Mouse (Mus musculus): Measurements from ENCODE around the gene Jak1. TPM values are rescaled to one million over a fixed set of nuclear protein-coding genes. Genes with fewer than 3 reads are reported as not detected.

Jak1 gene
- polyA plus RNA-seq, 1 experiment from 2014 or later, result 110 TPM

DNA sequence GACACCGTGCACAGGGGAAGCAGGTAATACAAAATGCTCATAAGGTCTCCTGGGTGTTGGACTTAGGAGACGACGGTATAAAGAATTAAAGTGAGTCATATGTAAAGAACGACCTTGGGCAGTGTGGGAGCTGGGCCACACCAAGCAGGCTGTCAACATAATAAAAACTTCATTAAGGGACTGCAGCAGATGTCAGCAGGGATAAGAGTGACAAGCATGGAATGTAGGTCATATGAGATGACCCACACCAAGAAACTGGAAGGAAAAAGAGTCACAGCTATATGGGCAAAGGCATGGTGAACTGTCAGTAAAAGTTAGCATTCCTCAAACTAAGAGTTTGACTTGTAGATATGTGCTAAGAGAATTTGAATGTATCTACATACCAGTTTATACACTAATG is 120.7 kb downstream of the Jak1 start:
- 70% methylated on average over 4 of the region's 4 CpGs for WGBS
- H3K4me2 ChIP-seq (replicated peaks; ENCODE audit: low read depth, low read length), result no peak overlapping the region
- no peak overlapping the region for H3K4me3 ChIP-seq (ENCODE audit: low read length)
- H3K9ac ChIP-seq (ENCODE audit: low read depth, low read length), result no peak overlapping the region
- H3K27ac ChIP-seq (ENCODE audit: low read depth, low read length), result no peak overlapping the region
- ATAC-seq (ENCODE audit: low FRiP score, low TSS enrichment), result no peak
- H3K9me3 ChIP-seq (ENCODE audit: control insufficient read depth, low read length), result no peaks in the 10 kb centered on the region
- no peaks in the 10 kb centered on the region for H3K27me3 ChIP-seq (ENCODE audit: control insufficient read depth, insufficient read depth, low read length)
- no peaks in the 10 kb centered on the region for H3K4me1 ChIP-seq (ENCODE audit: control insufficient read depth, insufficient read depth, low read length)
- no peaks in the 10 kb centered on the region for H3K36me3 ChIP-seq (ENCODE audit: control insufficient read depth, insufficient read depth, low read length)

- H3K4me2 ChIP-seq (replicated peaks; ENCODE audit: low read depth, low read length), result no peak overlapping the region
- ATAC-seq (ENCODE audit: low FRiP score, low TSS enrichment), result no peak
- H3K36me3 ChIP-seq (ENCODE audit: control insufficient read depth, insufficient read depth, low read length), result no peaks in the 10 kb centered on the region
- no peak overlapping the region for H3K4me3 ChIP-seq (ENCODE audit: low read length)
- H3K9ac ChIP-seq (ENCODE audit: low read depth, low read length), result no peak overlapping the region
- no peaks in the 10 kb centered on the region for H3K9me3 ChIP-seq (ENCODE audit: control insufficient read depth, low read length)
- no peaks in the 10 kb centered on the region for H3K4me1 ChIP-seq (ENCODE audit: control insufficient read depth, insufficient read depth, low read length)
- 75% methylated on average over 4 of the region's 4 CpGs for WGBS
- H3K27ac ChIP-seq (ENCODE audit: low read depth, low read length), result no peak overlapping the region
- H3K27me3 ChIP-seq (ENCODE audit: control insufficient read depth, insufficient read depth, low read length), result no peaks in the 10 kb centered on the region
These were observed 121.2 kb downstream of the Jak1 start for GRCm38 (mm10) chr4:101143901-101144300.

DNA sequence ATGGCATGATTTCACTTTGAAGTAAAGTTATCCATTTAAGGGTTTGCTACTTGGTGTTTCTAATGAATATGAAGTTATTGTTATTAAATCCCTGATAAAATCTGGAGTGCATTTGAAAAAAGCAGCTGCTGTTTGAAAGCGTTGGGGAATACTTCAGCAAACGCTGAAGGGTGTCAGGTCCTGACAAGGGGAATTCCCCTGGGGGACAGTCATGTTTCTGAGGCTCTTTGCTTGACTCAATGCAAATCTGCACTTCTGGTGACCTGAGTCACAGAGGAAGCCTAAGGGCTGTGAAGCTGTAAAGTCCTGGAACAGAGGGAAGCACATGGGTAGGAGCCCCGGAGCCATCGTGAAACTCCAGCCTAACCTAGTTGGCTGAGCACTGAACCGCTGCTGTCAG is 123.3 kb downstream of the Jak1 start:
- Histone ChIP-seq H3K27me3 (ENCODE audit: control insufficient read depth, insufficient read depth, low read length) (no peaks in the 10 kb centered on the region), H3K4me1 (ENCODE audit: control insufficient read depth, insufficient read depth, low read length) (no peaks in the 10 kb centered on the region), H3K27ac (ENCODE audit: low read depth, low read length) (no peak overlapping the region), H3K9me3 (ENCODE audit: control insufficient read depth, low read length) (no peaks in the 10 kb centered on the region), H3K9ac (ENCODE audit: low read depth, low read length) (no peak overlapping the region), H3K4me3 (ENCODE audit: low read length) (no peak overlapping the region), H3K4me2 (replicated peaks; ENCODE audit: low read depth, low read length) (no peak overlapping the region), H3K36me3 (ENCODE audit: control insufficient read depth, insufficient read depth, low read length) (no peaks in the 10 kb centered on the region)
- ATAC-seq (ENCODE audit: low FRiP score, low TSS enrichment), result no peak
- WGBS, result 76% methylated on average over 5 of the region's 5 CpGs

- Histone ChIP-seq H3K4me3 (ENCODE audit: low read length) (no peak overlapping the region), H3K27ac (ENCODE audit: low read depth, low read length) (no peak overlapping the region), H3K36me3 (ENCODE audit: control insufficient read depth, insufficient read depth, low read length) (no peaks in the 10 kb centered on the region), H3K9ac (ENCODE audit: low read depth, low read length) (no peak overlapping the region), H3K4me1 (ENCODE audit: control insufficient read depth, insufficient read depth, low read length) (no peaks in the 10 kb centered on the region), H3K4me2 (replicated peaks; ENCODE audit: low read depth, low read length) (no peak overlapping the region), H3K27me3 (ENCODE audit: control insufficient read depth, insufficient read depth, low read length) (no peaks in the 10 kb centered on the region), H3K9me3 (ENCODE audit: control insufficient read depth, low read length) (no peaks in the 10 kb centered on the region)
- WGBS, result 92% methylated on average over 11 of the region's 11 CpGs
- ATAC-seq (ENCODE audit: low FRiP score, low TSS enrichment), result no peak
These were observed 127.1 kb downstream of the Jak1 start for GRCm38 (mm10) chr4:101137975-101138374.

- Histone ChIP-seq H3K4me3 (ENCODE audit: low read length) (no peak overlapping the region), H3K9me3 (ENCODE audit: control insufficient read depth, low read length) (no peaks in the 10 kb centered on the region), H3K27ac (ENCODE audit: low read depth, low read length) (no peak overlapping the region), H3K4me2 (replicated peaks; ENCODE audit: low read depth, low read length) (no peak overlapping the region), H3K4me1 (ENCODE audit: control insufficient read depth, insufficient read depth, low read length) (no peaks in the 10 kb centered on the region), H3K9ac (ENCODE audit: low read depth, low read length) (no peak overlapping the region), H3K36me3 (ENCODE audit: control insufficient read depth, insufficient read depth, low read length) (no peaks in the 10 kb centered on the region), H3K27me3 (ENCODE audit: control insufficient read depth, insufficient read depth, low read length) (no peaks in the 10 kb centered on the region)
- WGBS, result 90% methylated on average over 14 of the region's 14 CpGs
- no peak for ATAC-seq (ENCODE audit: low FRiP score, low TSS enrichment)
These were observed 129.2 kb downstream of the Jak1 start for GRCm38 (mm10) chr4:101135909-101136308.

DNA sequence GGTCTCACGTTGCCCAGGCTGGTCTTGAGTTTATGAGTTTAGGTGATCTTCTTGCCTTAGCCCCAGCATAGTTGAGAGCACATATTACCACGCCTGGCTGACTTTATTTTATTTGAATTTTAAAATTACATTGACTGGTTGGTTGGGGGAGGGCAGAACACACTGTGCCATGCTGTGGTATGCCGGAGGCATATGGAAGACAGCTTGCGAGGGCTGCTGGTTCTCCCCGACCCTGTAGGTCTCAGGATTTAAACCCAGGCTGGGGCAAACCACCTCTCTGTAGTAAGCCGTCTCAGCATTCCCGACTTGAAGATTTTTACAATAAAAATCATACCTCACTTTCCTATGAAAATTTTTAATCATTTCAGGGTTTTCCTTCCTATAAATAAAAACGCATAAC is 130.1 kb downstream of the Jak1 start:
- no peak overlapping the region for H3K4me3 ChIP-seq (ENCODE audit: low read length)
- no peaks in the 10 kb centered on the region for H3K27me3 ChIP-seq (ENCODE audit: control insufficient read depth, insufficient read depth, low read length)
- no peaks in the 10 kb centered on the region for H3K9me3 ChIP-seq (ENCODE audit: control insufficient read depth, low read length)
- H3K4me2 ChIP-seq (replicated peaks; ENCODE audit: low read depth, low read length), result no peak overlapping the region
- no peaks in the 10 kb centered on the region for H3K36me3 ChIP-seq (ENCODE audit: control insufficient read depth, insufficient read depth, low read length)
- H3K9ac ChIP-seq (ENCODE audit: low read depth, low read length), result no peak overlapping the region
- no peaks in the 10 kb centered on the region for H3K4me1 ChIP-seq (ENCODE audit: control insufficient read depth, insufficient read depth, low read length)
- 88% methylated on average over 8 of the region's 8 CpGs for WGBS
- H3K27ac ChIP-seq (ENCODE audit: low read depth, low read length), result no peak overlapping the region
- no peak for ATAC-seq (ENCODE audit: low FRiP score, low TSS enrichment)

- Histone ChIP-seq H3K9ac (ENCODE audit: low read depth, low read length) (no peak overlapping the region), H3K9me3 (ENCODE audit: control insufficient read depth, low read length) (no peaks in the 10 kb centered on the region), H3K36me3 (ENCODE audit: control insufficient read depth, insufficient read depth, low read length) (no peaks in the 10 kb centered on the region; the same call in 1 of the 2 replicates), H3K4me2 (replicated peaks; ENCODE audit: low read depth, low read length) (no peak overlapping the region), H3K27me3 (ENCODE audit: control insufficient read depth, insufficient read depth, low read length) (no peaks in the 10 kb centered on the region), H3K4me1 (ENCODE audit: control insufficient read depth, insufficient read depth, low read length) (no peaks in the 10 kb centered on the region), H3K4me3 (ENCODE audit: low read length) (no peak overlapping the region), H3K27ac (ENCODE audit: low read depth, low read length) (no peak overlapping the region)
- WGBS, result 93% methylated on average over 7 of the region's 7 CpGs
- ATAC-seq (ENCODE audit: low FRiP score, low TSS enrichment), result no peak
These were observed 144.1 kb downstream of the Jak1 start for GRCm38 (mm10) chr4:101121002-101121401.

- 74% methylated on average over 12 of the region's 12 CpGs for WGBS
- no peak overlapping the region for H3K4me2 ChIP-seq (replicated peaks; ENCODE audit: low read depth, low read length)
These were observed 158.0 kb downstream of the Jak1 start for GRCm38 (mm10) chr4:101107122-101107521.

More at GRCm38 (mm10) chr4:101107122-101107521, 158.0 kb downstream of the Jak1 start:
- H3K9me3 ChIP-seq (ENCODE audit: control insufficient read depth, low read length), result no peaks in the 10 kb centered on the region
- H3K27me3 ChIP-seq (ENCODE audit: control insufficient read depth, insufficient read depth, low read length), result no peaks in the 10 kb centered on the region
- H3K27ac ChIP-seq (ENCODE audit: low read depth, low read length), result no peak overlapping the region
- no peak overlapping the region for H3K9ac ChIP-seq (ENCODE audit: low read depth, low read length)
- H3K36me3 ChIP-seq (ENCODE audit: control insufficient read depth, insufficient read depth, low read length), result peaks cover 2% of the 10 kb centered on the region; the same call in 1 of the 2 replicates
- H3K4me1 ChIP-seq (ENCODE audit: control insufficient read depth, insufficient read depth, low read length), result no peaks in the 10 kb centered on the region
- ATAC-seq (ENCODE audit: low FRiP score, low TSS enrichment), result no peak
- no peak overlapping the region for H3K4me3 ChIP-seq (ENCODE audit: low read length)

All from kidney, embryonic 14.5 days (tissue).